Mouse (Mus musculus) liver, embryonic 14.5 days (tissue): Measurements from ENCODE around the gene Sgpl1.

Experiments
- CTCF ChIP-seq: IDR thresholded peaks from 2 replicates; pipeline ENCODE4 v1.5.1; 2016; ENCODE audit warnings: antibody characterized with exemption, low read depth, control low read depth
- EP300 ChIP-seq: IDR thresholded peaks from 2 replicates; pipeline ENCODE4 v1.6.1; 2016; ENCODE audit warnings: antibody characterized with exemption, low read depth

DNA sequence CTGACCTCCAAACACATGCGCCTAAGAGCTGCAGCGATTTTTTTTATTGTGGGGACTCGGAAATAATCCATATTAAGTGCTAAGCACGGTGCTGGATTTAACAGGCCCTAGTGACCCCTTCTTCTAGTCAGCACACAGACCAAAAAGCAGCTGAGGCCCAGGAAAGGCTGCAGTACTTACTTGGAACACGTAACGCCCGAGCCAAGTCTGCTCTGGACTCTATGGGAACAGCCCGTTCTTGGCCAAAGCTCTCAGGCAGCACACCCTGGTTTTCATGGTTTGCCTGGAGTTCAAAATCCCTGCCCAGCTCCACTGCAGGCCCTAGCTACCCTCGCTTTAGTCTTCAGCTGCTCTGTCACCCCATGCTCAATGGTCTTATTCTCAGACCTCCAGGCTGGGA, 47.1 kb upstream of the Sgpl1 start:
- TF ChIP-seq CTCF (no peak), EP300 (no peak)
